Mouse (Mus musculus): ENCODE measurements at regions not wholly inside any gene's neighbourhood (a gene's known extent, or its start where the extent isn't known, plus 50 kb on each side); places are given as distances from the start of the nearest gene placed in this dataset.
A peak's percentile ranks its signal among the peaks of the same experiment; 100 is the strongest.

- H3K27me3 ChIP-seq (ENCODE audit: insufficient read depth, low read length), result no peaks in the 10 kb centered on the region
- H3K4me2 ChIP-seq (replicated peaks; ENCODE audit: low read depth, low read length), result no peak overlapping the region
- WGBS, result 92% methylated on average over 3 of the region's 3 CpGs
- H3K4me3 ChIP-seq (ENCODE audit: low read length), result no peak overlapping the region
- H3K36me3 ChIP-seq (ENCODE audit: insufficient read depth, low read length), result no peaks in the 10 kb centered on the region
- H3K4me1 ChIP-seq (ENCODE audit: insufficient read depth, low read length), result no peaks in the 10 kb centered on the region
- H3K9me3 ChIP-seq (ENCODE audit: low read length), result no peaks in the 10 kb centered on the region
- ATAC-seq (ENCODE audit: low FRiP score, low TSS enrichment), result no peak
- no peak overlapping the region for H3K27ac ChIP-seq (ENCODE audit: low read length)
- no peak overlapping the region for H3K9ac ChIP-seq (replicated peaks; ENCODE audit: low read length)
Measured at GRCm38 (mm10) chr2:47053689-47054088, 1760.2 kb upstream of the Acvr2a start.

GRCm38 (mm10) chr2:47074191-47074590 lies 1739.7 kb upstream of the Acvr2a start:
- H3K27me3 ChIP-seq (ENCODE audit: insufficient read depth, low read length), result no peaks in the 10 kb centered on the region
- no peaks in the 10 kb centered on the region for H3K9me3 ChIP-seq (ENCODE audit: low read length)
- no peaks in the 10 kb centered on the region for H3K36me3 ChIP-seq (ENCODE audit: insufficient read depth, low read length)
- no peak overlapping the region for H3K4me2 ChIP-seq (replicated peaks; ENCODE audit: low read depth, low read length)
- no peak for ATAC-seq (ENCODE audit: low FRiP score, low TSS enrichment)
- H3K4me3 ChIP-seq (ENCODE audit: low read length), result no peak overlapping the region
- no peak overlapping the region for H3K9ac ChIP-seq (replicated peaks; ENCODE audit: low read length)
- no peaks in the 10 kb centered on the region for H3K4me1 ChIP-seq (ENCODE audit: insufficient read depth, low read length)
- H3K27ac ChIP-seq (ENCODE audit: low read length), result no peak overlapping the region

- ATAC-seq (ENCODE audit: low FRiP score, low TSS enrichment), result no peak
- no peak overlapping the region for H3K9ac ChIP-seq (replicated peaks; ENCODE audit: low read length)
- H3K4me2 ChIP-seq (replicated peaks; ENCODE audit: low read depth, low read length), result no peak overlapping the region
- no peaks in the 10 kb centered on the region for H3K27me3 ChIP-seq (ENCODE audit: insufficient read depth, low read length)
- H3K36me3 ChIP-seq (ENCODE audit: insufficient read depth, low read length), result no peaks in the 10 kb centered on the region
- no peaks in the 10 kb centered on the region for H3K9me3 ChIP-seq (ENCODE audit: low read length)
- no peaks in the 10 kb centered on the region for H3K4me1 ChIP-seq (ENCODE audit: insufficient read depth, low read length)
- no peak overlapping the region for H3K27ac ChIP-seq (ENCODE audit: low read length)
- 83% methylated on average over 3 of the region's 3 CpGs for WGBS
- H3K4me3 ChIP-seq (ENCODE audit: low read length), result no peak overlapping the region
Measured at GRCm38 (mm10) chr2:47075225-47075624, 1738.7 kb upstream of the Acvr2a start.

- 39% methylated on average over 4 of the region's 4 CpGs for WGBS
Measured at GRCm38 (mm10) chr2:47088635-47089034, 1725.3 kb upstream of the Acvr2a start.

GRCm38 (mm10) chr2:47095993-47096392 lies 1717.9 kb upstream of the Acvr2a start:
- 59% methylated on average over 3 of the region's 3 CpGs for WGBS
- H3K4me3 ChIP-seq (ENCODE audit: low read length), result no peak overlapping the region
- H3K27me3 ChIP-seq (ENCODE audit: insufficient read depth, low read length), result no peaks in the 10 kb centered on the region
- no peak overlapping the region for H3K4me2 ChIP-seq (replicated peaks; ENCODE audit: low read depth, low read length)
- peak; percentile 67; the same call in 1 of the 2 replicates for ATAC-seq (ENCODE audit: low FRiP score, low TSS enrichment)
- no peaks in the 10 kb centered on the region for H3K36me3 ChIP-seq (ENCODE audit: insufficient read depth, low read length)
- no peak overlapping the region for H3K27ac ChIP-seq (ENCODE audit: low read length)
- H3K9me3 ChIP-seq (ENCODE audit: low read length), result no peaks in the 10 kb centered on the region
- no peak overlapping the region for H3K9ac ChIP-seq (replicated peaks; ENCODE audit: low read length)
- H3K4me1 ChIP-seq (ENCODE audit: insufficient read depth, low read length), result no peaks in the 10 kb centered on the region

More at GRCm38 (mm10) chr2:47088635-47089034, 1725.3 kb upstream of the Acvr2a start:
- no peak overlapping the region for H3K9ac ChIP-seq (replicated peaks; ENCODE audit: low read length)
- no peaks in the 10 kb centered on the region for H3K36me3 ChIP-seq (ENCODE audit: insufficient read depth, low read length)
- H3K9me3 ChIP-seq (ENCODE audit: low read length), result no peaks in the 10 kb centered on the region
- no peak overlapping the region for H3K4me3 ChIP-seq (ENCODE audit: low read length)
- peak overlapping the region; percentile 44; the same call in 1 of the 2 replicates for H3K27ac ChIP-seq (ENCODE audit: low read length)
- peak; percentile 87 for ATAC-seq (ENCODE audit: low FRiP score, low TSS enrichment)
- H3K4me2 ChIP-seq (replicated peaks; ENCODE audit: low read depth, low read length), result no peak overlapping the region
- no peaks in the 10 kb centered on the region for H3K4me1 ChIP-seq (ENCODE audit: insufficient read depth, low read length)
- no peaks in the 10 kb centered on the region for H3K27me3 ChIP-seq (ENCODE audit: insufficient read depth, low read length)

- peak; percentile 54 for ATAC-seq (ENCODE audit: low FRiP score, low TSS enrichment)
- WGBS, result 17% methylated on average over 1 of the region's 1 CpGs
Measured at GRCm38 (mm10) chr2:47139435-47139834, 1674.5 kb upstream of the Acvr2a start.

GRCm38 (mm10) chr2:47184067-47184802 lies 1629.7 kb upstream of the Acvr2a start:
- Histone ChIP-seq H3K4me2 (replicated peaks; ENCODE audit: low read depth, low read length) (no peak overlapping the region), H3K9ac (replicated peaks; ENCODE audit: low read length) (no peak overlapping the region), H3K4me3 (ENCODE audit: low read length) (no peak overlapping the region), H3K9me3 (ENCODE audit: low read length) (no peaks in the 10 kb centered on the region), H3K27ac (ENCODE audit: low read length) (no peak overlapping the region), H3K36me3 (ENCODE audit: insufficient read depth, low read length) (no peaks in the 10 kb centered on the region), H3K4me1 (ENCODE audit: insufficient read depth, low read length) (no peaks in the 10 kb centered on the region), H3K27me3 (ENCODE audit: insufficient read depth, low read length) (no peaks in the 10 kb centered on the region)
- WGBS, result 80% methylated on average over 2 of the region's 2 CpGs
- no peak for ATAC-seq (ENCODE audit: low FRiP score, low TSS enrichment)

More at GRCm38 (mm10) chr2:47139435-47139834, 1674.5 kb upstream of the Acvr2a start:
- Histone ChIP-seq H3K4me1 (ENCODE audit: insufficient read depth, low read length) (no peaks in the 10 kb centered on the region), H3K4me3 (ENCODE audit: low read length) (no peak overlapping the region), H3K27ac (ENCODE audit: low read length) (no peak overlapping the region), H3K27me3 (ENCODE audit: insufficient read depth, low read length) (no peaks in the 10 kb centered on the region), H3K9me3 (ENCODE audit: low read length) (no peaks in the 10 kb centered on the region), H3K36me3 (ENCODE audit: insufficient read depth, low read length) (no peaks in the 10 kb centered on the region), H3K9ac (replicated peaks; ENCODE audit: low read length) (no peak overlapping the region), H3K4me2 (replicated peaks; ENCODE audit: low read depth, low read length) (no peak overlapping the region)

Measured in kidney, embryonic 16.5 days (tissue).